Mouse (Mus musculus) CD8-positive naive resting alpha-beta T cell, adult 2 months (primary cell): ENCODE measurements at regions not wholly inside any gene's neighbourhood (a gene's known extent, or its start where the extent isn't known, plus 50 kb on each side); places are given as distances from the start of the nearest gene placed in this dataset.

Experiments used
- DNase-seq, 2 experiments: peaks; one replicate each; pipeline ENCODE4 v3.0.0; 2022; ENCODE audit warnings: low read depth in 2 of 2, low spot score in 2 of 2

- no peak for DNase-seq
These were observed 2144.2 kb upstream of the Lrrc6 start for GRCm38 (mm10) chr15:68644862-68645261.

- no peak for DNase-seq
These were observed 2134.9 kb upstream of the Lrrc6 start for GRCm38 (mm10) chr15:68635633-68636032.

GRCm38 (mm10) chr15:68626976-68627375 is 2126.3 kb upstream of the Lrrc6 start:
- DNase-seq = no peak

GRCm38 (mm10) chr15:68624831-68625230 is 2124.1 kb upstream of the Lrrc6 start:
- no peak for DNase-seq

GRCm38 (mm10) chr15:68620417-68621214 is 2119.9 kb upstream of the Lrrc6 start:
- DNase-seq = no peak

GRCm38 (mm10) chr15:68606110-68606791 is 2105.5 kb upstream of the Lrrc6 start:
- no peak for DNase-seq

- no peak for DNase-seq
These were observed 2104.8 kb upstream of the Lrrc6 start for GRCm38 (mm10) chr15:68605478-68605877.

- no peak for DNase-seq
These were observed 2081.5 kb upstream of the Lrrc6 start for GRCm38 (mm10) chr15:68582177-68582576.

- DNase-seq = no peak
These were observed 2078.8 kb upstream of the Lrrc6 start for GRCm38 (mm10) chr15:68579486-68579885.

- DNase-seq = no peak
These were observed 2059.9 kb upstream of the Lrrc6 start for GRCm38 (mm10) chr15:68560654-68561053.

- DNase-seq = no peak
These were observed 2055.4 kb upstream of the Lrrc6 start for GRCm38 (mm10) chr15:68556133-68556532.

GRCm38 (mm10) chr15:68536055-68536325 is 2035.3 kb upstream of the Lrrc6 start:
- no peak for DNase-seq

GRCm38 (mm10) chr15:68535297-68536054 is 2034.8 kb upstream of the Lrrc6 start:
- DNase-seq = no peak

GRCm38 (mm10) chr15:68520759-68521158 is 2020.0 kb upstream of the Lrrc6 start:
- DNase-seq = no peak

GRCm38 (mm10) chr15:68512431-68512830 is 2011.7 kb upstream of the Lrrc6 start:
- DNase-seq = no peak

- DNase-seq = no peak
These were observed 2007.5 kb upstream of the Lrrc6 start for GRCm38 (mm10) chr15:68508190-68508589.

- DNase-seq = no peak
These were observed 2005.4 kb upstream of the Lrrc6 start for GRCm38 (mm10) chr15:68506093-68506492.

GRCm38 (mm10) chr15:68496438-68496837 is 1995.7 kb upstream of the Lrrc6 start:
- DNase-seq = no peak

- no peak for DNase-seq
These were observed 1984.1 kb upstream of the Lrrc6 start for GRCm38 (mm10) chr15:68484789-68485188.

- no peak for DNase-seq
These were observed 1977.0 kb upstream of the Lrrc6 start for GRCm38 (mm10) chr15:68477745-68478144.

GRCm38 (mm10) chr15:68471928-68472327 is 1971.2 kb upstream of the Lrrc6 start:
- DNase-seq = no peak

GRCm38 (mm10) chr15:68462851-68463250 is 1962.1 kb upstream of the Lrrc6 start:
- DNase-seq = no peak
